Mouse (Mus musculus): Measurements from ENCODE around the gene Pawr. TPM values are rescaled to one million over a fixed set of nuclear protein-coding genes. Genes with fewer than 3 reads are reported as not detected.

Pawr gene
- polyA plus RNA-seq, 1 experiment from 2014 or later: 13.7 TPM

DNA sequence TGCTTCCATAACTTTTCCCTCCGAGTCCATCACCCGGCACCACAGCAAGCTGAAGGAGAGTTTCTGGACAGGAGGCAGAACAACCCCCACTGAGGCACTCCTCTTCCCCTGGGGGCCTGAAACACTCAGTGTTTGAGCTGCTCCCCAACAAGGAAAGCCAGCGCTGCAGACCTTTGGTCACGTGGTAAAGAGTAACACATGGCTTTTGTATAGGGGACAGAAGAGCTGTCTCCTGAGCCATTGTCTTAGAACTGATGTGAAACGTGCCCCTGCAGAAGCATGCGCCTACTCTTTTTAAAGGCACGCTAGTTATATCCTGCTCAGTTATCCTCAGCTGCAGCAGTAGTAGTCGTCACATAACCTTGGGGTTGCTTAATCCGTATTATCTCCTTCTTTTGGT, 32.0 kb downstream of the Pawr start:
- Histone ChIP-seq H3K9me3 (peaks cover 6% of the 10 kb centered on the region; the same call in 1 of the 2 replicates), H3K4me1 (no peaks in the 10 kb centered on the region; the same call in 1 of the 2 replicates), H3K27me3 (replicated peaks) (no peaks in the 10 kb centered on the region), H3K4me3 (no peak overlapping the region), H3K27ac (no peak overlapping the region), H3K9ac (no peak overlapping the region), H3K4me2 (replicated peaks) (no peak overlapping the region), H3K36me3 (no peaks in the 10 kb centered on the region)
- WGBS: 56% methylated on average over 9 of the region's 9 CpGs
- 0 out of 2 replicates have a peak, but pooled peaks have one; percentile 13 for ATAC-seq (ENCODE audit: low FRiP score, low read depth)

DNA sequence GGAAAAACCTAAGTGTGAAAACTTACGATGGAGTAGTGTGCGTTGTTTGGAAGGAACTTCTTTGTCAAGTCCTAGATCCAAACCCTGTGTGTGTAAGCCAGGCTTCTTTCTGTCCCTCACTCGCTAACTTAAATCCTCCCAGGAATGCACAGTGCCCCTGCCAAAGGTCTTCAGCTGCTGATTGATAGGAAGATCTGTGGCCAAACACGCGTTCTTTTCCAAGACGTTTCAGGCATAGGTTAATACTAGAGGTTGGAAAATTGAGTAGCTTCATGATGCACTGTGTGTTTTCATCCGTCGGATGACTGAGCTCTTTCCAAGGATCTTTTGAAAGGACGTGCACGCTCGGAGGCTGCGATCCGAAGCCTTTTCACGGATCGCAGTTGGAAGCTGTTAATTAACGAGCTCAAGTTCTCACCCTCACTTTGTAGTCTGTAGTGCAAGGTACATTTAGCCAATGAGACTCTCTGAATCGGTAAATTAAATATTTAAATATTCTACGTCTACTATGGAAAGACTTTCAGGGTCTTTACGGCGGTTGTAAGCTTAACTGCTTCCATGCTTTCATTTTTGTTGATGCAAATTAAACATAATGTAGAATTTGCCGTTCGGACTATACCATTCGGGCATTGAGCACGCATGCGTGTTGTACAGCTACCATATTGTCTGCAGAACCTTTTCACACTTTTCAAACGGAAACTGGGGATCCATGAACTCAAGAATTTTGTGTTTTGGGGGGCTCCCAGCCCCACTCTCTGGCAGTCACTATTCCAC, 33.2 kb downstream of the Pawr start:
- Histone ChIP-seq H3K27me3 (replicated peaks) (no peaks in the 10 kb centered on the region), H3K4me2 (replicated peaks) (no peak overlapping the region), H3K36me3 (no peaks in the 10 kb centered on the region), H3K27ac (no peak overlapping the region), H3K9ac (no peak overlapping the region), H3K9me3 (peaks cover 6% of the 10 kb centered on the region; the same call in 1 of the 2 replicates), H3K4me3 (no peak overlapping the region), H3K4me1 (no peaks in the 10 kb centered on the region; the same call in 1 of the 2 replicates)
- WGBS: 95% methylated on average over 26 of the region's 26 CpGs
- ATAC-seq (ENCODE audit: low FRiP score, low read depth): no peak

DNA sequence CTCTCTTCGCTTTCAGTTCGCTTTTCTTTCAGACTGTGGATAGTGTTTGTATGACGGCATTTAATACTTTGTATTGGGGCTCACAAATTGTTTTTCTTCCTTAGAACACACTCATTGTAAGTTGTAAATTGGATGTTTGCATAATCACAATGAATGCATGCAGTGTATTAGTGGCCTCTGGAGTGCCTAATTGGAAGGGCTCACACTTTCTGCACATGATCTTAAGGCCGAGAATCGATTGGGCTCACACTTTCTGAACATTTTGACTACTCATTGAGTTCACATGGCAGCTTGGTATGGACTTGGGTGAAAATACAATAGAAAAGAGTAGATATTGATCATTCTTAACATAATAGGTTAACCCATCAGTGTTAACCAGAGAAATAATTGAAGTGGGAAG, 34.3 kb downstream of the Pawr start:
- WGBS: 95% methylated on average over 5 of the region's 5 CpGs
- H3K4me3 ChIP-seq: no peak overlapping the region
- no peak overlapping the region for H3K27ac ChIP-seq

DNA sequence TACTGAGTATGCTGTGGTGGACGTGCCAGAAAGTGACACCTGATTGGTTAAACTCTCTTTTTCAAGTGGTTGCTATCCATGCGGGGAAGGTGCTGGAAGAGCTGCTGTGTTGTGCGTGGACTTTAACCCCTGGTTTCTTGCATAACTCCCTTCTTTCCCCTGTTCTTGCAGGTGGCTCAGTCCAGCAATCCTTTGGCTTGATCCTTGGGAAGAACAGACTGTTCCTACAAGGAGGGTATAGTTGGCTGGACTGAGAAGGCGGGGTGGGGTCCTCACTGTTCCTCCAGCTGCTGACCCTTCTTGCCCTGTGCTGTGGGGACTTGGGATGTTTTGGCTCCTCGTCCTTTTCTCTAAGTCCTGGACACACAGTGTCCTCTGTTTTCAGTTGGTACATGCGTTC, 36.4 kb downstream of the Pawr start:
- ATAC-seq (ENCODE audit: low FRiP score, low read depth): no peak
- Histone ChIP-seq H3K4me3 (no peak overlapping the region), H3K4me1 (no peaks in the 10 kb centered on the region; the same call in 1 of the 2 replicates), H3K4me2 (replicated peaks) (no peak overlapping the region), H3K27me3 (replicated peaks) (no peaks in the 10 kb centered on the region), H3K27ac (no peak overlapping the region), H3K9me3 (peaks cover 6% of the 10 kb centered on the region; the same call in 1 of the 2 replicates), H3K36me3 (no peaks in the 10 kb centered on the region), H3K9ac (no peak overlapping the region)
- 88% methylated on average over 6 of the region's 6 CpGs for WGBS

More for the DNA sequence above, 34.3 kb downstream of the Pawr start:
- Histone ChIP-seq H3K9ac (no peak overlapping the region), H3K4me2 (replicated peaks) (no peak overlapping the region), H3K36me3 (no peaks in the 10 kb centered on the region), H3K27me3 (replicated peaks) (no peaks in the 10 kb centered on the region), H3K9me3 (peaks cover 6% of the 10 kb centered on the region; the same call in 1 of the 2 replicates), H3K4me1 (no peaks in the 10 kb centered on the region; the same call in 1 of the 2 replicates)
- ATAC-seq (ENCODE audit: low FRiP score, low read depth): no peak

DNA sequence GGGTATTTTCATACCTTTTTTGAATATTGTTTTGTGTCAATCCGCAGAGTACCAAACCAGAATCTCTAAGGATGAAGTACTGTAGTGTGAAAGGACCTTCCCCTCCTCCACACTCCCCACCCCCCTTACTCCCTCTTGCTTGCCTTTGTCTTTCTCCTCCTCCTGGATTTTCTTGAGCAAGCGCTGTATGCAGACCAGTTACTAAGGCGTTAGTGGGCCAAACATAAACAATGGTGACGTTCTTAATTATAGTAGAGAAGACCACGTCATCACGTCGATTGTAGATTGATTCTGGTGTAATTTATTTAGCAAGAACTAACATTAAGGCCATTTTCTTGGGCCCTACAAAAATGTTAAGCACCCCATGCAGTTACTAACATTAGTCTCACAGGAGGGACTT, 40.3 kb downstream of the Pawr start:
- WGBS: 64% methylated on average over 7 of the region's 7 CpGs
- Histone ChIP-seq H3K27ac (no peak overlapping the region), H3K4me3 (no peak overlapping the region), H3K4me1 (no peaks in the 10 kb centered on the region; the same call in 1 of the 2 replicates), H3K4me2 (replicated peaks) (no peak overlapping the region), H3K36me3 (no peaks in the 10 kb centered on the region), H3K9ac (no peak overlapping the region), H3K9me3 (no peaks in the 10 kb centered on the region), H3K27me3 (replicated peaks) (no peaks in the 10 kb centered on the region)
- ATAC-seq (ENCODE audit: low FRiP score, low read depth): no peak

DNA sequence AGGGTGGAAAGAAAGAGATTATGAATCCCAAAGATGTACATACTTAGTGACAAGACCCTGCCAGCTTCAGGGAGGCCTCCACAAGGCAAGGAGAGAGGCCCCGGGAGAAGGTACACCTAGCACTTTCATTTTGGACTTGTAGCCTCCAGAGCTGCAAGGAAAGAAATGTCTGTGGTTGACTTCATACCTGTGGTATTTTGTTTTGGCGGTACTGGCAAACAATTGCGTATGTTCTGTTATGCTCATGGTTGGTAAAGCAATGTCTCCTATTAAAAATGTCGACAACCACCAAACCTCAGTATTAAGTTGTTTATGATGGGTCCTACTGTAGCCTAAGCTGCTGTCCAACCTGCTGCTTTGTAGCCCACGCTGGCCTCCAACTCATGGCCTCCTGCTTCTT, 40.9 kb downstream of the Pawr start:
- H3K4me3 ChIP-seq: no peak overlapping the region
- no peaks in the 10 kb centered on the region for H3K27me3 ChIP-seq (replicated peaks)
- no peak for ATAC-seq (ENCODE audit: low FRiP score, low read depth)
- no peak overlapping the region for H3K27ac ChIP-seq
- no peaks in the 10 kb centered on the region; the same call in 1 of the 2 replicates for H3K4me1 ChIP-seq
- WGBS: 96% methylated on average over 5 of the region's 5 CpGs
- H3K4me2 ChIP-seq (replicated peaks): no peak overlapping the region
- no peaks in the 10 kb centered on the region for H3K9me3 ChIP-seq
- no peaks in the 10 kb centered on the region for H3K36me3 ChIP-seq
- no peak overlapping the region for H3K9ac ChIP-seq

DNA sequence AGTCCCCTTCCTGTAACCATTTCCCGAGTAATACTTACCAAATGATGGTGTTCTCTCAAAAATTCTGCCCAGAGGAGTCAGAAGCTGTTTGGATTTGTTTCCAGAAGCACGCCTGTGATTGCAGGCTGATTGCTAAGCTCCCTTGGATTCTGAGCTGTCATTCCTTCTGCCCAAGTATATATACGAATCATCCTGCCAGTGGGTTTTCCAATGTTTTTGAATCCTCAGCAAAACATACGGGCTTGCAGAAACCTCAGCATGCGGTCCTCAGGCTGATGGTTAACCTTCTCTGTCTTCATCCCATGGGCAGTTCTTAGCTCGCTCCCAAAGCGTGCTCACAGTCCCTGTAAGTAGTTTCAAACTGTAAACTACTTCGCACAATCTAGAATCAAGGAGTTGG, 43.9 kb downstream of the Pawr start:
- Histone ChIP-seq H3K36me3 (no peaks in the 10 kb centered on the region), H3K9ac (no peak overlapping the region), H3K4me2 (replicated peaks) (no peak overlapping the region), H3K27me3 (replicated peaks) (no peaks in the 10 kb centered on the region), H3K27ac (no peak overlapping the region), H3K4me3 (no peak overlapping the region), H3K4me1 (no peaks in the 10 kb centered on the region; the same call in 1 of the 2 replicates), H3K9me3 (no peaks in the 10 kb centered on the region)
- 94% methylated on average over 8 of the region's 8 CpGs for WGBS
- ATAC-seq (ENCODE audit: low FRiP score, low read depth): no peak

DNA sequence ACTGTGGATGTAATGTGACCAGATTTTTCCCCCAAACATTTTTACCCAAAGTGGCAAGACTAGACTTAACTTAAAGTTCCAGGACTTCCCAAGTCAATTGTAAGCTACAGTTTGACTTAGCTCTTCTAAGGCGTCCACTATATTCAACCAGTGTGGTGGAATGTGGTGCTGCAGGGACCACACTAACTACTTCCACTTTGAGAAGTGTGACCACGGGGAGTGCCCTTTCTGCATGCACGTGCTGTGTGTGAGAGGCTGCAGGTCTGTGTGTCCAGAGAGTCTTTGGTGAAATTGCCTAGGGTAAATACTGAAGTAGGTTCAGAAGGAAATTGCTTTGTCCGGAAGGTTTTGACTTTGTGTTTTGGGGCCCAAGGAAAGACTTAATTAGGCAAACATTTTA, 44.4 kb downstream of the Pawr start:
- ATAC-seq (ENCODE audit: low FRiP score, low read depth): no peak

DNA sequence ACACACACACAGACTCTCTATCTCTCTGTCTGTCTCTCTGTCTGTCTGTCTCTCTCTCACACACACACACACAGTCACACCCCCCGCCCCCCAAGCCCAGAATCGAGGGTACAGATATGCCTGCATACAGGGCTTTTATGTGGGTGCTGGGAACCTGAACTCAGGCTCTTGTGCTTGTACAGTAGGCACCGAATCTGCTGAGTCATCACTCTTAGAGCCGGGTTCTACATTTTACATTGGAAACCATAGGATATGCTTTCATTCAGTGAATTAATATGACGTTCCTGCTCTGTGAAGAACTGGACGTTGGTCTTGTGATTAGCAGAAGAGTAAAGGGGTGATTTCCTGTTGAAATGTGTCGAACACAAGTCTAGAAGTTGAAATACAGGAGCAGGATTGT, 45.4 kb downstream of the Pawr start:
- ATAC-seq (ENCODE audit: low FRiP score, low read depth): no peak
- Histone ChIP-seq H3K27me3 (replicated peaks) (no peaks in the 10 kb centered on the region), H3K9me3 (no peaks in the 10 kb centered on the region), H3K4me2 (replicated peaks) (no peak overlapping the region), H3K9ac (no peak overlapping the region), H3K27ac (no peak overlapping the region), H3K36me3 (no peaks in the 10 kb centered on the region), H3K4me1 (no peaks in the 10 kb centered on the region; the same call in 1 of the 2 replicates), H3K4me3 (no peak overlapping the region)
- 93% methylated on average over 7 of the region's 7 CpGs for WGBS

More for the DNA sequence above, 44.4 kb downstream of the Pawr start:
- H3K9ac ChIP-seq: no peak overlapping the region
- no peaks in the 10 kb centered on the region for H3K27me3 ChIP-seq (replicated peaks)
- H3K36me3 ChIP-seq: no peaks in the 10 kb centered on the region
- H3K27ac ChIP-seq: no peak overlapping the region
- no peak overlapping the region for H3K4me2 ChIP-seq (replicated peaks)
- H3K9me3 ChIP-seq: no peaks in the 10 kb centered on the region
- WGBS: 94% methylated on average over 4 of the region's 4 CpGs
- H3K4me1 ChIP-seq: no peaks in the 10 kb centered on the region; the same call in 1 of the 2 replicates
- H3K4me3 ChIP-seq: no peak overlapping the region

DNA sequence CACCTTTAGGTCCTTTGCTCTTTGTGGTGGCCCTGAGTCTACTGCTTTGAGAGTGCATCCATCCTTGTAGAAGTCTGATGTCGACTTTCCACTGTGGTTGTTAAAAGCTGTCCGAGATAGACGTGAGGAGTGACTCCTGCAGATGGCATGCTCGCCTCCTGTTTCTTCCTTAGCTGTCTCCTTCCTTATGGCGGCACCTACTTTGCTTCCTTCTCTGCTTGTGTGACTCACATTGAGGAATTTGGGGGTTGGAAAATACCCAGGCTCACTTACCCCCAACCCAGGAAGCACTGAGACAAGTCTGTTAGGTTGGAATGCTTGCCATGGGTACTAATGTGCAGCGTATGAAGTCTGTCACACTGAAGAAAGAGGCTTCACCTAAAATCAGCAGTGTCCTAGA, 46.1 kb downstream of the Pawr start:
- H3K4me1 ChIP-seq: no peaks in the 10 kb centered on the region
- no peak overlapping the region for H3K9ac ChIP-seq
- H3K9me3 ChIP-seq: no peaks in the 10 kb centered on the region
- no peak overlapping the region for H3K27ac ChIP-seq
- WGBS: 94% methylated on average over 6 of the region's 6 CpGs
- H3K4me2 ChIP-seq (replicated peaks): no peak overlapping the region
- no peak overlapping the region for H3K4me3 ChIP-seq
- no peaks in the 10 kb centered on the region for H3K36me3 ChIP-seq
- no peak for ATAC-seq (ENCODE audit: low FRiP score, low read depth)
- H3K27me3 ChIP-seq (replicated peaks): no peaks in the 10 kb centered on the region

DNA sequence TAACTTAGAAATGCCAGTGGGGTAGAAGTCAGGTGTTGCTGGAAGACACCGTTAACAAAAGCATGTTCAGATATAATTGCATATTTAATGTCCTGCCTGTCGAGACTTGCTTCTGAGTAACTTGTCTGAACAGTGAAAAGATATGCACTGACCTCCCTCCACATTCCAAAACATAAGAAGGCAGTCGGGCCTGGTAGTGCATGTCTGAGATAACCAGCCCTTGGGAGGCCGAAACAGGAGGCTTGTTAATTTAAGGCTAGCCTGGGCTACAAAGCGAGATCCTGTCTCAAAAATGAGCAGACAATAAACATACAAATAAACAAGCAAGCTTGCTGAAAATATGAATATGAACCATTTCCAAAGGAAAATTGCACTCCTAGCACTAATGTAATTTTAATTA, 46.6 kb downstream of the Pawr start:
- H3K4me2 ChIP-seq (replicated peaks): no peak overlapping the region
- H3K9ac ChIP-seq: no peak overlapping the region
- no peaks in the 10 kb centered on the region for H3K9me3 ChIP-seq
- no peaks in the 10 kb centered on the region for H3K27me3 ChIP-seq (replicated peaks)
- H3K27ac ChIP-seq: no peak overlapping the region
- no peak for ATAC-seq (ENCODE audit: low FRiP score, low read depth)
- no peak overlapping the region for H3K4me3 ChIP-seq
- WGBS: 95% methylated on average over 5 of the region's 5 CpGs
- H3K4me1 ChIP-seq: no peaks in the 10 kb centered on the region
- H3K36me3 ChIP-seq: no peaks in the 10 kb centered on the region; the same call in 1 of the 2 replicates

DNA sequence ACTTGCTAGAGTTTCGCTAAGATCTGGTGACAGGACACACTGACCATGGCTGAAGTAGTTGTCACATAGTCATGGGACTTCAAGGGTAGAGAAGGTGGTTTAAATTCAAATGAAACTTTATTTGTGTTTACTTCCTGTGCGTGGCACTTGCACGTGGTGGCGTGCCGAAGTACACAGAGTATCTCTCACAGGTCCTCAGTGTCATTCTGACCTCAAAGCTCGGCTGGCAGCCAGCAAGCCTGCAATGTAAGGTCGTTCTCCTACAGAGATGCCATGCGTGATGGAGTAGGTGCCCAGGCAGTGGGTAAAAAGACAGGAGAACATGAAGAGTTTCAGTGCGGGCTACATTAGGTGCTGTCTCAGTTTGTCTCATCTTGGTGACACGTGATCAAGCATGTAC, 48.8 kb downstream of the Pawr start:
- H3K4me3 ChIP-seq: no peak overlapping the region
- no peaks in the 10 kb centered on the region; the same call in 1 of the 2 replicates for H3K36me3 ChIP-seq
- no peaks in the 10 kb centered on the region; the same call in 1 of the 2 replicates for H3K4me1 ChIP-seq
- no peak overlapping the region for H3K4me2 ChIP-seq (replicated peaks)
- H3K9me3 ChIP-seq: no peaks in the 10 kb centered on the region
- WGBS: 93% methylated on average over 10 of the region's 10 CpGs
- H3K27me3 ChIP-seq (replicated peaks): no peaks in the 10 kb centered on the region
- no peak for ATAC-seq (ENCODE audit: low FRiP score, low read depth)
- no peak overlapping the region for H3K27ac ChIP-seq
- no peak overlapping the region for H3K9ac ChIP-seq

Measured in neural tube, embryonic 12.5 days (tissue).